Mouse (Mus musculus) ES-E14 (cell line): ENCODE results near the gene Cln5. TPM values are rescaled to one million over a fixed set of nuclear protein-coding genes. Genes with fewer than 3 reads are reported as not detected.

Source experiments
- DNase-seq: peaks from one replicate; pipeline ENCODE4 v3.0.0-alpha.2; 2013; ENCODE audit warnings: low read depth, low spot score
- H3K27ac ChIP-seq: 2 replicates; pipeline ENCODE4 v1.5.1; 2012; ENCODE audit warnings: low read depth, mild to moderate bottlenecking, low read length, moderate library complexity, mixed read lengths; ENCODE audit not compliant: poor library complexity, insufficient read depth, severe bottlenecking
- H3K36me3 ChIP-seq: 2 replicates; pipeline ENCODE4 v1.6.1; 2012; ENCODE audit warnings: mild to moderate bottlenecking, low read length, moderate library complexity, mixed read lengths; ENCODE audit not compliant: control insufficient read depth, poor library complexity, insufficient read depth, severe bottlenecking
- H3K4me1 ChIP-seq, 2 experiments: fragments of 150-350 bp in 1 of 2; sonication (generic) in 1 of 2; 2 replicates each; pipeline ENCODE4 v1.6.1; 2012; ENCODE audit warnings: low read length in 2 of 2, mild to moderate bottlenecking in 1 of 2, mixed read lengths in 1 of 2; ENCODE audit not compliant: control insufficient read depth in 2 of 2, insufficient read depth in 2 of 2, poor library complexity in 1 of 2
- H3K4me3 ChIP-seq, 2 experiments: fragments of 150-350 bp in 1 of 2; sonication (generic) in 1 of 2; 2 replicates each; pipeline ENCODE4 v1.5.1; 2012; ENCODE audit warnings: low read length in 2 of 2, low read depth in 1 of 2, mild to moderate bottlenecking in 1 of 2, mixed read lengths in 1 of 2; ENCODE audit not compliant: insufficient read depth in 1 of 2, poor library complexity in 1 of 2, severe bottlenecking in 1 of 2
- H3K9ac ChIP-seq: 2 replicates; pipeline ENCODE4 v1.6.1; 2012; ENCODE audit warnings: low read depth, mild to moderate bottlenecking, low read length, mixed read lengths; ENCODE audit not compliant: poor library complexity, insufficient read depth, severe bottlenecking
- H3K9me3 ChIP-seq: fragments of 150-350 bp; sonication (generic); 2 replicates; pipeline ENCODE4 v1.6.1; 2012; ENCODE audit warnings: low read depth, mild to moderate bottlenecking, low read length; ENCODE audit not compliant: control insufficient read depth, insufficient read depth
- CHD2 ChIP-seq: IDR thresholded peaks from 2 replicates; pipeline ENCODE4 v1.6.1; 2014; ENCODE audit warnings: mild to moderate bottlenecking, low read depth, low read length, inconsistent platforms
- HCFC1 ChIP-seq: IDR thresholded peaks from 2 replicates; pipeline ENCODE4 v1.6.1; 2012; ENCODE audit warnings: low read length, inconsistent platforms, borderline replicate concordance; ENCODE audit not compliant: insufficient read depth
- MAFK ChIP-seq: IDR thresholded peaks from 2 replicates; pipeline ENCODE4 v1.6.1; 2014; ENCODE audit warnings: mild to moderate bottlenecking, low read depth, low read length, inconsistent platforms; ENCODE audit not compliant: insufficient read depth
- ZC3H11A ChIP-seq: IDR thresholded peaks from 2 replicates; pipeline ENCODE4 v1.6.1; 2012; ENCODE audit warnings: low read depth, mild to moderate bottlenecking, inconsistent platforms, low read length, borderline replicate concordance
- ZNF384 ChIP-seq: IDR thresholded peaks from 2 replicates; pipeline ENCODE4 v1.6.1; 2012; ENCODE audit warnings: low read depth, low read length, inconsistent platforms
- in situ Hi-C, 2 experiments: fragments of 600-800 bp; cut with MboI; formaldehyde crosslinking; loops; one replicate each; pipeline ENCODE4 v1.15.1; 2025; ENCODE audit warnings: low sequenced_read_pairs in 2 of 2, inconsistent platforms in 1 of 2; ENCODE audit not compliant: unreplicated experiment in 2 of 2
- total RNA-seq: library from RNA; depleted of rRNA; stranded (reverse); fragments of 300-350 nt; gene quantifications from 2 replicates; pipeline ENCODE4 v1.2.3, GENCODE M21; 2012

Gene Cln5
- total RNA-seq, 1 experiment: 12.0 TPM

DNA sequence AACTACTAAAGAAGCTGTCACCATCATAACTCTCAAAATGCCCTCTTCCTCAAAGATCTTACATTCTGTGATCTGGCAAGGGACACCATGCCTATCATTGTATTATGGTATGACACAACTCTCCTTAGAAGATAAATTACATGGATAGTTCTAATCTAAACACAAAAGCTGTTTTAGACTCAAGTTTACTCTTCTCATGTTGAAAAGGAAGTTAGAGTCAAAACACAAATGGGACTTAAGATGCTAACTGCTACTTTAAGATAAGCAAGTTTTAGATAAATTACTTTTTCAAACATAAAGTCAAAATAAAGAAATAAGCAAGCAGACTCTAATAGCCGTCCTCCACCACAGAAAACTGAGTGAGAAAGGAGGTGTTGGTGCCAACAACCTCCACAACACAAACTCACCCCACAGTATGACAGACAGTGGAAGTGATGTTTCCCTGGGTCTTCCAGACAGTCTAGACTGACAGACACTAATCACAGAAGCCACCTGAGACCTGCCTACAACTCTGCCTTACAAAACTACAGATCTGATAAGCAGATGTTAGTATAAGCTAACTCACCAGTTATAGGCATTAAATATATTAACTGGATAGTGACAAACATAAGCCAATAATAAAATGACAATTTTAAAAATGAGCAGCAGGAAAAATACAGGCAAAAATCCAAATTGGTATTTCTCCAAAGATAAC, 16.0 kb downstream of the Cln5 start:
- H3K36me3 ChIP-seq: peaks cover 30% of the 10 kb centered on the region
- no peaks in the 10 kb centered on the region; a peak in 1 of 4 replicates for H3K4me1 ChIP-seq
- no peak overlapping the region for H3K9ac ChIP-seq
- no peak overlapping the region for H3K27ac ChIP-seq
- in situ Hi-C loops: no loop called here
- TF ChIP-seq CHD2 (no peak), ZNF384 (no peak)
- DNase-seq: no peak
- no peaks in the 10 kb centered on the region for H3K9me3 ChIP-seq
- H3K4me3 ChIP-seq: no peak overlapping the region

DNA sequence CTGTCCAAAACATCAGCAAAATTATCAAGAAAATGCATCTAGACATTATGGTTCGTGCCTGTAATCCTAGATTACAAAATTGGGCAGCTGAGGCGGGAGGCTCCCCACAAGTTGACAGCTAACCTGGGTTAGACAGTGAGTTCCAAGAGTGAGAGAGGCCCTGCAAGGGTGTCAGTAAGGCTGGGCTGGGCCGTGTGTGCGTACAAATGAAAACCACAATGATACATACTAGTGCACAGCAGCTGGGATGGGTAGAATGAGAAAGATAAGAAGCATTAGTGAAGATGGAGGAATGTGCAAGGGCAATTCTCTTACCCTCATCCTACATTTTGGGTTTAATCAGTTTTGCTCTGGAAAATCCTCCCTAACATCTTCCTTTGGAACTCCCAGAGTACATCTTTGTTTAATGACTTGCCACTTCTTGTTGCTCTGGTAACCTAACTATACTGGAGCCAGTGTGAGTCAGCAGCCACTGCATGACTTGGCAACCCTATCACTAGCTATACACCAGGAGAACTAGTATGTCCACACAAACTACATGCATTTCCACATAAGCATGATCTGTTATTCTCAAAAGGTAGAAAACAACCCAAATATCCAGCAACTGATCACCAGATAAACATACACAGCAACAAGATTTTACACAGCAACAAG, 16.8 kb downstream of the Cln5 start:
- Histone ChIP-seq H3K27ac (no peak overlapping the region), H3K4me3 (no peak overlapping the region), H3K36me3 (peaks cover 32% of the 10 kb centered on the region), H3K9ac (no peak overlapping the region), H3K4me1 (no peaks in the 10 kb centered on the region; a peak in 1 of 4 replicates), H3K9me3 (no peaks in the 10 kb centered on the region)
- in situ Hi-C loops: no loop called here
- TF ChIP-seq HCFC1 (no peak), ZNF384 (no peak), MAFK (no peak), ZC3H11A (no peak), CHD2 (no peak)
- DNase-seq: no peak

DNA sequence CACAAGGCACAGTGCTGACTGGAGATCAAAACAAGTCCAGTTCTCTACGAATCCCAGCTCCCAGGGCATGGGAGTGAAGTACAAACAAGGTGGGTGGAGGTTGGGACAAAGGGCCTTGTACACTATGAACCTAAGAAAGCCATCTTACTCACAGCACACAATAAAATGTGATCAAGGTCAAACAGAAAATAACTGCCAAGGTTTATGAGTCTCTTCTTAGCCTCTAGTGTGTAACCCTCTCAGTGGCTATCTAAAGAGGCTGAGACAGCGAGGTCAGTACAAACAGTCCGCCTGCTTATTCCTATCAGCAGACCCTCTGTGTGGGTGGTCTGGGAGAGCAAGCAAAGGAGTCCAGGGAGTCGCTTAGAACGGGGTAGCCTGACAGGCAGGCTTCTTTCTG, 17.8 kb downstream of the Cln5 start:
- no peak for DNase-seq
- TF ChIP-seq ZC3H11A (no peak), MAFK (no peak), HCFC1 (no peak), ZNF384 (no peak), CHD2 (no peak)
- Histone ChIP-seq H3K36me3 (peaks cover 33% of the 10 kb centered on the region), H3K9ac (no peak overlapping the region), H3K4me3 (no peak overlapping the region), H3K4me1 (no peaks in the 10 kb centered on the region; a peak in 1 of 4 replicates), H3K9me3 (no peaks in the 10 kb centered on the region), H3K27ac (no peak overlapping the region)
- in situ Hi-C loops: no loop called here

DNA sequence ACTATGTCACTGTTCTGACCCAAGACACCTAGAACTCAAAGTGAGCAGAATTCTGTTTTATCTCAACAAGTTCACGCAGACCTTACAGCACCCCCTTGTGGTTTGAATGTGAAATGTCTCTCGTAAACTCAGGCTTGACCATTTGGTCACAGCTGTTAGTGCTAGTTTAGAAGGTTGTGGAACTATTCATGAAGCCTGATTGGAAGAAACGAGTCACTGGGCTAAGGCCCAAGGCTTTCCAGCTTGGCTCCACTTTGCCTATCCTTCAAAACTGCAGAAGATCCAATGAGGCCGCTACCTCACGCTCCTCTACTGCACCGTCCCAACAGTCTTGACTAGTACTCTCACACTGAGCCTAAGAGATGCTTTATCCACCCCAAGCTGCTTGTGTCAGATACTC, 18.6 kb downstream of the Cln5 start:
- Histone ChIP-seq H3K9me3 (no peaks in the 10 kb centered on the region), H3K27ac (no peak overlapping the region), H3K4me1 (no peaks in the 10 kb centered on the region; a peak in 1 of 4 replicates), H3K36me3 (peaks cover 28% of the 10 kb centered on the region), H3K4me3 (no peak overlapping the region), H3K9ac (no peak overlapping the region)
- in situ Hi-C loops: no loop called here
- peak; percentile 71 for DNase-seq
- TF ChIP-seq ZC3H11A (no peak), HCFC1 (no peak), MAFK (no peak), ZNF384 (no peak), CHD2 (no peak)

DNA sequence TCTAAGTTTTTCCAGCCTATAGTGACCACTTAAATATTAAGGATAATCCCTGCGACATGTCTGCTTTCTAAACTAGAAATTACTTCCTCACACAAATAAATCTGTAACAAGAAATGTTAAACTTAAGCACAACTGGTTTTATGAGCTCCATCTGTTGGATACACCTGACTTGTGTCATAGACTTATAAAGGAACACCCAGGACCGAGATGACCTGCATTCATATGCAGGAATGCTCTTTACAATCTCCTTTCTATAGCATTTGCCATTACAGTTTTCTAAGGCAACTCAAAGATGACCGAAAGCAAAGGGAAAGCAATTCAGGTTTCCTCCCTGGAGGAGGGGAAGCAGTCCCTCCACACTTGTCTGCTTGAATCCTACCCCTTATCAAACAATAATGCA, 23.2 kb downstream of the Cln5 start:
- TF ChIP-seq MAFK (no peak), ZNF384 (no peak), ZC3H11A (no peak), CHD2 (no peak), HCFC1 (no peak)
- no peak overlapping the region for H3K9ac ChIP-seq
- no peak overlapping the region for H3K27ac ChIP-seq
- no peak overlapping the region for H3K4me3 ChIP-seq
- H3K36me3 ChIP-seq: peaks cover 16% of the 10 kb centered on the region
- no peak for DNase-seq
- no peaks in the 10 kb centered on the region for H3K9me3 ChIP-seq
- H3K4me1 ChIP-seq: peaks cover 2 to 12% of the 10 kb centered on the region in 2 experiments; a peak in 3 of 4 replicates
- in situ Hi-C loops: no loop called here
